In the genomic region with DNA sequence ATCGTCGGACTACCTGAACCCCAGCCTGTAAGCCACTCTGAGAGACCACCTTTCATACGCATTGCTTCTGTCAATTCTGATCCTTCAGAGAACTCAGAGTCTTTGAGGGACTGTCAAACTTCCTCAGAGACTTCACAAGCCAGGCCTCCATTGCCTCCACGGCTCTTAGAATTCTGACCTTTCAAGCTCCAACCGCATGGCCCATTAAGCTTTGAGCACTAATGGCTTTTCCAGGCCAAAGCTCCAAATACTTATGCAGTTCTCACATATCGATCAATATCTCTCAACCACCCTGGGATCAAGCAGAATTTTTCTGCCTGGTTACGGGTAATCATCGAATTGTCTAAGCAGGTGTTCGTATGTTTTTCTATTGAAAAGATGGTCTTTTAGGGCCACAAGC, we compare ENCODE assay signal across 24 mouse cellular contexts. TPM values are rescaled to one million over a fixed set of nuclear protein-coding genes. Genes with fewer than 3 reads are reported as not detected.
DNase-seq lines count a peak whose midpoint lies in the region; ATAC-seq and TF ChIP-seq lines count a peak whose summit lies in the region.
"Had no signal": no experiment of that assay in that cellular context is flagged by ENCODE, and none has a peak within 500 bp of the region (broad histone marks: within the 10 kb centered on the region; RNA-seq: fewer than 3 reads in every experiment).

No protein-coding gene starts in this region.

- intact Hi-C loops in heart, adult 2 months (cut with DNase I) = loop anchor here (5.0 kb wide), 1 partner anchor 386 kb away; no protein-coding TSS in a partner anchor

- TF ChIP-seq CTCF in heart, adult 2 months (IDR thresholded peaks at IDR 0.05) = no peak

- no peak overlapping the region for H3K9ac ChIP-seq in neural tube, embryonic 15.5 days (replicated peaks)
- H3K9ac ChIP-seq in neural tube, embryonic 11.5 days (ENCODE audit: low read length) = no peak overlapping the region
- no peak overlapping the region for H3K9ac ChIP-seq in liver, embryonic 11.5 days (ENCODE audit: low read depth, low read length)
- no peak overlapping the region for H3K9ac ChIP-seq in heart, adult 2 months (ENCODE audit: low read depth, low read length)
- H3K9ac ChIP-seq: embryonic facial prominence, embryonic 13.5 days; forebrain, embryonic 12.5 days; heart, embryonic 15.5 days; hindbrain, embryonic 14.5 days had no signal

- peak; percentile 30 for DNase-seq in neural tube, embryonic 10.5 days (ENCODE audit: extremely low spot score, low spot score)
- peak; percentile 47 for DNase-seq in embryo, embryonic 10 days (ENCODE audit: low spot score)
- peak; percentile 22 for DNase-seq in embryo, embryonic 9.5 days (ENCODE audit: extremely low spot score)
- DNase-seq in neural tube, embryonic 11.5 days (ENCODE audit: low spot score) = peak; percentile 16
- no peak for DNase-seq in liver, embryonic 11.5 days (ENCODE audit: low spot score)
- no peak for DNase-seq in heart, adult 2 months
- DNase-seq: adrenal gland, postnatal 14 days; cerebellum, adult 18-20 months; cerebellum, adult 9-11 months; cerebellum, postnatal 36 days; gastrocnemius, postnatal 10 days; heart, adult 18-20 months; heart, postnatal 14 days had no signal

- H3K4me3 ChIP-seq in neural tube, embryonic 15.5 days (replicated peaks) = no peak overlapping the region
- H3K4me3 ChIP-seq in neural tube, embryonic 11.5 days (ENCODE audit: low read depth, low read length) = no peak overlapping the region
- H3K4me3 ChIP-seq in liver, embryonic 11.5 days (ENCODE audit: low read depth, low read length) = no peak overlapping the region
- H3K4me3 ChIP-seq in heart, adult 2 months = no peak overlapping the region
- H3K4me3 ChIP-seq: embryonic facial prominence, embryonic 13.5 days; forebrain, embryonic 12.5 days; heart, embryonic 15.5 days had no signal

- TF ChIP-seq POLR2A in heart, adult 2 months (IDR thresholded peaks at IDR 0.05; ENCODE audit: insufficient read depth, low read depth, low read length) = no peak

- H3K4me1 ChIP-seq in neural tube, embryonic 15.5 days = no peaks in the 10 kb centered on the region
- H3K4me1 ChIP-seq in neural tube, embryonic 11.5 days (ENCODE audit: control insufficient read depth, insufficient read depth, low read length) = no peaks in the 10 kb centered on the region
- no peaks in the 10 kb centered on the region for H3K4me1 ChIP-seq in liver, embryonic 11.5 days (replicated peaks; ENCODE audit: control insufficient read depth, insufficient read depth, low read length)
- no peaks in the 10 kb centered on the region for H3K4me1 ChIP-seq in heart, adult 2 months (ENCODE audit: control insufficient read depth, insufficient read depth, low read length)
- H3K4me1 ChIP-seq: embryonic facial prominence, embryonic 13.5 days; forebrain, embryonic 12.5 days; heart, embryonic 15.5 days had no signal

- WGBS in neural tube, embryonic 15.5 days = 84% methylated on average over 9 of the region's 9 CpGs
- 61% methylated on average over 9 of the region's 9 CpGs for WGBS in neural tube, embryonic 11.5 days
- 90% methylated on average over 9 of the region's 9 CpGs for WGBS in liver, embryonic 11.5 days
- 95% methylated on average over 9 of the region's 9 CpGs for WGBS in heart, adult 2 months

- H3K36me3 ChIP-seq in neural tube, embryonic 15.5 days = peaks cover 8% of the 10 kb centered on the region; the same call in 1 of the 2 replicates
- H3K36me3 ChIP-seq in neural tube, embryonic 11.5 days (ENCODE audit: control insufficient read depth, insufficient read depth, low read length) = no peaks in the 10 kb centered on the region; the same call in 1 of the 2 replicates
- H3K36me3 ChIP-seq in liver, embryonic 11.5 days (ENCODE audit: control insufficient read depth, insufficient read depth, low read length) = peaks cover 2% of the 10 kb centered on the region; the same call in 1 of the 2 replicates
- no peaks in the 10 kb centered on the region for H3K36me3 ChIP-seq in heart, adult 2 months (ENCODE audit: control insufficient read depth, insufficient read depth, low read length)
- H3K36me3 ChIP-seq: forebrain, embryonic 12.5 days; heart, embryonic 15.5 days had no signal

- ATAC-seq in neural tube, embryonic 15.5 days (ENCODE audit: low FRiP score) = no peak
- no peak for ATAC-seq in neural tube, embryonic 11.5 days (ENCODE audit: insufficient read depth, low FRiP score, low TSS enrichment)
- ATAC-seq in liver, embryonic 11.5 days (replicated peaks; ENCODE audit: low FRiP score) = no peak
- ATAC-seq: activated CD4-positive, CD25-positive, alpha-beta regulatory T cell, adult 4 months; forebrain, embryonic 16.5 days; Patski had no signal

- no peaks in the 10 kb centered on the region for H3K27me3 ChIP-seq in neural tube, embryonic 15.5 days (replicated peaks)
- no peaks in the 10 kb centered on the region for H3K27me3 ChIP-seq in neural tube, embryonic 11.5 days (ENCODE audit: control insufficient read depth, insufficient read depth, low read length)
- no peaks in the 10 kb centered on the region for H3K27me3 ChIP-seq in liver, embryonic 11.5 days (replicated peaks; ENCODE audit: control insufficient read depth, insufficient read depth, low read length)
- no peaks in the 10 kb centered on the region for H3K27me3 ChIP-seq in heart, adult 2 months (ENCODE audit: control insufficient read depth, insufficient read depth, low read length)
- H3K27me3 ChIP-seq: CH12.LX; embryonic facial prominence, embryonic 13.5 days; forebrain, embryonic 12.5 days; heart, embryonic 15.5 days; Patski had no signal

- no peaks in the 10 kb centered on the region for H3K79me2 ChIP-seq in heart, adult 2 months (replicated peaks; ENCODE audit: control insufficient read depth, insufficient read depth, low read length)

- TF ChIP-seq EP300 in heart, adult 2 months (IDR thresholded peaks at IDR 0.05; ENCODE audit: insufficient read depth, low read depth, low read length) = no peak

- H3K9me3 ChIP-seq in neural tube, embryonic 15.5 days (replicated peaks) = no peaks in the 10 kb centered on the region
- H3K9me3 ChIP-seq in neural tube, embryonic 11.5 days (ENCODE audit: control insufficient read depth, low read length) = no peaks in the 10 kb centered on the region
- H3K9me3 ChIP-seq in liver, embryonic 11.5 days (ENCODE audit: control insufficient read depth, low read length) = no peaks in the 10 kb centered on the region
- H3K9me3 ChIP-seq: embryonic facial prominence, embryonic 13.5 days; forebrain, embryonic 12.5 days; heart, embryonic 15.5 days had no signal

- no peak overlapping the region for H3K4me2 ChIP-seq in neural tube, embryonic 15.5 days
- no peak overlapping the region for H3K4me2 ChIP-seq in neural tube, embryonic 11.5 days (ENCODE audit: low read depth)
- no peak overlapping the region for H3K4me2 ChIP-seq in liver, embryonic 11.5 days
- H3K4me2 ChIP-seq: embryonic facial prominence, embryonic 13.5 days; forebrain, embryonic 12.5 days; heart, embryonic 11.5 days; heart, embryonic 15.5 days; hindbrain, embryonic 14.5 days had no signal

- no peak overlapping the region for H3K27ac ChIP-seq in neural tube, embryonic 15.5 days (replicated peaks)
- H3K27ac ChIP-seq in neural tube, embryonic 11.5 days (ENCODE audit: low read depth, low read length) = no peak overlapping the region
- no peak overlapping the region for H3K27ac ChIP-seq in liver, embryonic 11.5 days (ENCODE audit: low read depth, low read length)
- no peak overlapping the region for H3K27ac ChIP-seq in heart, adult 2 months
- H3K27ac ChIP-seq: embryonic facial prominence, embryonic 13.5 days; forebrain, embryonic 12.5 days; heart, embryonic 15.5 days; hindbrain, embryonic 14.5 days had no signal

RNA-seq across cellular contexts. Expression of gene Kcnmb4, which starts 12.2 kb away (rescaled TPM):
- polyA plus RNA-seq in neural tube, embryonic 15.5 days (2015; fragmentation: Nextera tagmentation; extraction: Ambion mirVana) = 46.9 and 62.1 TPM in 2 replicates
- polyA plus RNA-seq in neural tube, embryonic 11.5 days (2014; fragmentation: Nextera tagmentation; extraction: Ambion mirVana) = 14.1 and 18.3 TPM in 2 replicates
- 1.8 and 2.7 TPM in 2 replicates for polyA plus RNA-seq in liver, embryonic 11.5 days (2014; fragmentation: Nextera tagmentation; extraction: Ambion mirVana)
- under 1 TPM; 0.18 to 0.41 TPM for total RNA-seq in heart, adult 2 months (2021)
- 0.82 and 1.4 TPM in 2 replicates for polyA plus RNA-seq in heart, adult 2 months (2012; rRNA removed)
- total RNA-seq: hematopoietic stem cell, adult 5-6 weeks had no signal

Comparison
In these comparisons a context has a peak if more than half of its experiments do, and no peak if none do; other contexts are left out.
1. DNase-seq: peak in neural tube, embryonic 10.5 days (single experiment), embryo, embryonic 10 days (single experiment), embryo, embryonic 9.5 days (single experiment) and neural tube, embryonic 11.5 days (single experiment); none in liver, embryonic 11.5 days (single experiment) and heart, adult 2 months (0 of 2).